Mouse (Mus musculus) thymus, adult 2 months (tissue): ENCODE results near the gene Slc36a1.

Experiments used
- CTCF ChIP-seq: fragments of 200-500 bp; IDR thresholded peaks from 2 replicates; pipeline ENCODE4 v1.5.1; 2012; ENCODE audit warnings: mild to moderate bottlenecking, control low read depth, low read length, moderate library complexity, borderline replicate concordance; ENCODE audit not compliant: control insufficient read depth, poor library complexity, insufficient read depth; ENCODE audit errors: extremely low read depth
- POLR2A ChIP-seq: fragments of 200-500 bp; IDR thresholded peaks from 2 replicates; pipeline ENCODE4 v1.6.1; 2012; ENCODE audit warnings: mild to moderate bottlenecking, low read length, control low read depth, moderate library complexity; ENCODE audit not compliant: control insufficient read depth, poor library complexity, insufficient read depth; ENCODE audit errors: extremely low read depth

DNA sequence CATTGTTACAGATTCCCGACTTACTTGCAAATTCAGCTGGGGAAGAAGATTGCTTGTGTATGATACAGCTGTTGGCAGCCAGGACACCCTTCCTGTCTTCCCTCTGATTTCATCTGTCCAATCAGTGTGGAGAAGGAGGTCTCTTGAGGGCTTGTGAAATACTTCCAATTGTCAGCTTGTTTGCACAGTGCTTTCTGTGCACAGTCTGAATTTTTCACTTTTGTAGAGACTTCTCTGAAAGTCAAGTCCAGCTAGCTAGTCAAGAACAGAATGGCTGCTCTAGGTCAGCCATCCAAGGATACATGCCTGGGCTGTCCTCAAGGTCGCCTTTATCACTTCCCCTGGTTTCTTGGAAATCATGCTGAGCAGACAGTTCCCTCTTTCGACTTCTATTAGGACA is 10.8 kb downstream of the Slc36a1 start:
- no peak for TF ChIP-seq CTCF
- no peak for TF ChIP-seq POLR2A
